Comparison of ENCODE assay signal across 8 mouse cellular contexts in the genomic region with DNA sequence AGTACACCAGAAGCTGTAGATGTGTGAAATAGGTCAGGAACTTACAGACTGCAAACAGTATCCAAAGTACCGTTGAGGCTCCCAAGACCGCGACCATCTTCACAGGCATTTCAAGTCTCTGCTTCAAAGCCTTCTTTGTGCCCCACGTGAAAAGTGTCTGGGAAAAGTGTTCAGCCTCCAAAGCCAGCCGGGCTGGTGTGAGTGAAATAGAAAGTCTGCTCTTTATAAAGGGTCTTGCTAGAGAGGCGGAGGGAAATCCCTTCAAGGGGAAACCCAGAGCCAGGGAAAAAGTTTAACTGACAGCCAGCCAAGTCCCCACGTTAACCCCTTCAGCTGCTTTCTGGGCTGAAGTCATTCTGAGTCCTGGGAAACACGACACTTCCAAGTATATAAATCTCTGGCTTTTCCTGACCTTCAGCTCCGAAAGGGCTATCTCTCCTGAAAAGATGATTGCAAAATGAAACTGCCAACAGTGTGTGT. TPM values are rescaled to one million over a fixed set of nuclear protein-coding genes. Genes with fewer than 3 reads are reported as not detected.
DNase-seq lines count a peak whose midpoint lies in the region; ATAC-seq lines count a peak whose summit lies in the region.

TSS of gene Vcam1 (minus strand) at position 430 of the 480 bp plus-strand sequence.

- peaks cover 11% of the 10 kb centered on the region; the same call in 1 of the 2 replicates for H3K4me1 ChIP-seq in hindbrain, embryonic 14.5 days (replicated peaks; ENCODE audit: control insufficient read depth, insufficient read depth, low read length)

- peak within 1 kb of the TSS; percentile 26 for H3K4me3 ChIP-seq in hindbrain, embryonic 14.5 days (replicated peaks; ENCODE audit: low read length)

- no peaks in the 10 kb centered on the region for H3K9me3 ChIP-seq in hindbrain, embryonic 14.5 days (ENCODE audit: control insufficient read depth, low read length)

- H3K4me2 ChIP-seq in hindbrain, embryonic 14.5 days (replicated peaks): peak within 1 kb of the TSS; percentile 48

- H3K36me3 ChIP-seq in hindbrain, embryonic 14.5 days (replicated peaks; ENCODE audit: control insufficient read depth, insufficient read depth): no peaks in the 10 kb centered on the region

- H3K27ac ChIP-seq in hindbrain, embryonic 14.5 days: peak within 1 kb of the TSS; percentile 10; the same call in 1 of the 2 replicates

- 3% methylated on average over 9 of the region's 9 CpGs for WGBS in hindbrain, embryonic 14.5 days

- H3K9ac ChIP-seq in hindbrain, embryonic 14.5 days: peak within 1 kb of the TSS; percentile 35

- 0 out of 2 replicates have a peak, but pooled peaks have one; percentile 29 for ATAC-seq in common myeloid progenitor, adult 5-6 weeks (replicated peaks; ENCODE audit: low read depth, poor library complexity, severe bottlenecking)
- peak; percentile 78 for ATAC-seq in hindbrain, embryonic 14.5 days (ENCODE audit: low FRiP score)

- H3K27me3 ChIP-seq in hindbrain, embryonic 14.5 days (ENCODE audit: control insufficient read depth, insufficient read depth, low read length): no peaks in the 10 kb centered on the region

- peak; percentile 84 for DNase-seq in NIH3T3 (ENCODE audit: low read depth)
- DNase-seq in frontal cortex, postnatal 25 days (ENCODE audit: low spot score in 2 of 2): peak; percentile 14 to 18
- peak; percentile 72 for DNase-seq in hindbrain, embryonic 14.5 days (ENCODE audit: low spot score)
- peak; percentile 16 to 29 for DNase-seq in layer of hippocampus, postnatal 25 days (ENCODE audit: extremely low spot score in 1 of 2, low spot score in 1 of 2)
- peak; percentile 83 for DNase-seq in lung, postnatal 10 days
- peak; percentile 28 for DNase-seq in right cerebral cortex, postnatal 25 days
- no peak for DNase-seq in cerebellum, postnatal 36 days

RNA-seq across cellular contexts. Expression of gene Vcam1, which starts in this region (rescaled TPM):
- 1.8 and 2.9 TPM in 2 replicates for total RNA-seq in common myeloid progenitor, adult 5-6 weeks (2017)
- 36.9 and 41.5 TPM in 2 replicates for polyA plus RNA-seq in hindbrain, embryonic 14.5 days (2014; fragmentation: Nextera tagmentation; extraction: Ambion mirVana)
- 10 to 100 TPM; 21.8 to 26.7 TPM for total RNA-seq in layer of hippocampus, postnatal 25 days (2021)

Comparison
In these comparisons a context has a peak if more than half of its experiments do, and no peak if none do; other contexts are left out.
1. DNase-seq: peak in NIH3T3 (single experiment), frontal cortex, postnatal 25 days (2 of 2), hindbrain, embryonic 14.5 days (single experiment), layer of hippocampus, postnatal 25 days (2 of 2), lung, postnatal 10 days (single experiment) and right cerebral cortex, postnatal 25 days (single experiment); none in cerebellum, postnatal 36 days (0 of 2).